Mouse (Mus musculus) heart, embryonic 14.5 days (tissue): ENCODE measurements around the gene Fgfr2. TPM values are rescaled to one million over a fixed set of nuclear protein-coding genes. Genes with fewer than 3 reads are reported as not detected.
"Not testable (repeated sequence)": the region's sequence is repeated elsewhere in the genome, so short reads cannot be mapped to it uniquely, and the experiment has no call there.

Source experiments
- ATAC-seq: fragments of 200-750 bp; cut with Nextera tagmentation; 2 replicates; pipeline ENCODE4 v1.8.0; 2017; ENCODE audit warnings: low read depth, moderate TSS enrichment; ENCODE audit not compliant: insufficient number of reproducible peaks, insufficient read depth, low FRiP score
- H3K27ac ChIP-seq, 2 experiments: fragments of 200-500 bp in 1 of 2; fragments of 300-500 bp in 1 of 2; sonication (generic) in 1 of 2; replicated peaks in 1 of 2; 2 replicates each; pipeline ENCODE4 v1.5.1; 2012 to 2014; ENCODE audit warnings: low read depth in 2 of 2, low read length in 2 of 2, control low read depth in 1 of 2, mild to moderate bottlenecking in 1 of 2, mixed read lengths in 1 of 2; ENCODE audit not compliant: control insufficient read depth in 1 of 2, insufficient read depth in 1 of 2
- H3K27me3 ChIP-seq: fragments of 300-500 bp; sonication (generic); 2 replicates; pipeline ENCODE4 v1.6.1; 2014; ENCODE audit warnings: mild to moderate bottlenecking, low read length, control low read depth; ENCODE audit not compliant: control insufficient read depth, insufficient read depth
- H3K36me3 ChIP-seq: fragments of 300-500 bp; sonication (generic); 2 replicates; pipeline ENCODE4 v1.6.1; 2014; ENCODE audit warnings: mild to moderate bottlenecking, control low read depth, low read length, mixed read lengths; ENCODE audit not compliant: control insufficient read depth, insufficient read depth
- H3K4me1 ChIP-seq, 2 experiments: fragments of 200-500 bp in 1 of 2; fragments of 300-500 bp in 1 of 2; sonication (generic) in 1 of 2; 2 replicates each; pipeline ENCODE4 v1.6.1; 2012 to 2014; ENCODE audit warnings: low read length in 2 of 2, control low read depth in 1 of 2, mixed read lengths in 1 of 2; ENCODE audit not compliant: control insufficient read depth in 2 of 2, insufficient read depth in 2 of 2
- H3K4me2 ChIP-seq: fragments of 300-500 bp; sonication (generic); 2 replicates; pipeline ENCODE4 v1.6.1; 2014; ENCODE audit warnings: mild to moderate bottlenecking, low read length
- H3K4me3 ChIP-seq, 2 experiments: fragments of 200-500 bp in 1 of 2; fragments of 300-500 bp in 1 of 2; sonication (generic) in 1 of 2; 2 replicates each; pipeline ENCODE4 v1.5.1; 2012 to 2014; ENCODE audit warnings: low read length in 2 of 2, mild to moderate bottlenecking in 2 of 2, control low read depth in 1 of 2, low read depth in 1 of 2, moderate library complexity in 1 of 2; ENCODE audit not compliant: control insufficient read depth in 1 of 2, insufficient read depth in 1 of 2
- H3K9ac ChIP-seq: fragments of 300-500 bp; sonication (generic); 2 replicates; pipeline ENCODE4 v1.6.1; 2014; ENCODE audit warnings: mild to moderate bottlenecking, low read length
- H3K9me3 ChIP-seq: fragments of 300-500 bp; sonication (generic); 2 replicates; pipeline ENCODE4 v1.6.1; 2016; ENCODE audit warnings: low read length, control low read depth; ENCODE audit not compliant: control insufficient read depth
- WGBS: fragments of 180-500 bp; shearing (Covaris S2); extraction: QIAGEN DNeasy Blood & Tissue Kit; methylation state at CpG from one replicate; pipeline ENCODE4 v1.1.7; 2014; 5-methylcytosine and 5-hydroxymethylcytosine counted together
- polyA plus RNA-seq: library from polyadenylated mRNA; unstranded; fragments of >200 nt; fragmentation: Nextera tagmentation; extraction: Ambion mirVana; gene quantifications from 2 replicates; pipeline ENCODE4 v1.2.1, GENCODE M21; 2014

The Fgfr2 gene
- polyA plus RNA-seq, 1 experiment from 2014 or later = 22.4 TPM

DNA sequence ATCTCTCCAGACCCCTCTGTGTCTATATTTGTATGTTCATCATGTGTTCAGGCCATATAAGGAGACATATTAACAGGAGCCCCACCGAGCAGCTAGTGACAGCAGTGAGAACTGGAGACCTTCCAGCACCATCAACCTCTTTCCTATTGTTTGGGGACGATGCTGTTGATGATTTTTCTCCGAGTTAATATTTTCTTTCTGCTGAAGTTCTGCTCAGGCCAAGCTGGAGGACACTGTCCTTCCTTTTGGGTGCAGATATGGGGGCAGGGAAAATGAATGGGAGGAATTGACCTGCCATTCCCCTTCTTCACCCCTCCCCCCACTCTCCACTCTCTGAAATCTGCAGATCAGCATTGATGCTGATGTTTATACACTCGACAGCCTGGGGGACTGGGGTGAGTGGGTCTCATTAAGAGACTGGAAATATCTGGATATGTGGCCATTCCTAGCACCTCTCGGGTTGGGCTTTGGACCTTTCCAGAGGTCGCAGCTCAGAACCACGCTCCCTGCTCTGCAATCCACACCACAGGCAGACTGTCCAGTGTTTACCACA, 2454.3 kb downstream of the Fgfr2 start:
- WGBS = 5% methylated on average over 7 of the region's 7 CpGs
- Histone ChIP-seq H3K4me3 (no peak overlapping the region), H3K27me3 (no peaks in the 10 kb centered on the region), H3K36me3 (peaks cover 25% of the 10 kb centered on the region), H3K9me3 (peaks cover 4% of the 10 kb centered on the region; the same call in 1 of the 2 replicates), H3K9ac (peak overlapping the region; percentile 55), H3K4me1 (peaks cover 49 to 69% of the 10 kb centered on the region in 2 experiments), H3K27ac (peak overlapping the region; percentile 99), H3K4me2 (peak overlapping the region; percentile 51)
- peak; percentile 41; the same call in 1 of the 2 replicates for ATAC-seq

DNA sequence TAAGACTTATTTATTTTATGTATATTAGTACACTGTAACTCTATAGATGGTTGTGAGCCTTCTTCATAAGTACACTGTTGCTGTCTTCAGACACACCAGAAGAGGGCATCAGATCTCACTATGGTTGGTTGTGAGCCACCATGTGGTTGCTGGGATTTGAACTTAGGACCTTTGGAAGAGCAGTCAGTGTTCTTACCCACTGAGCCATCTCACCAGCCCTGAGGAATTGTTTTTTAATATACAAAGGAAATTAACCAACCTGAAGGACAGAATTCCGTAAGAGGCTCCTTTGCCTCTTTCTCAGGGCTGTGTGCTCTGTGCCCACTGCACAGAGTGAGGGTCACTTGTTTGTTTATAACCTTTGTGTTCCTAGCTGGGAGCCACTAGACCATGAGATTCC, 2455.1 kb downstream of the Fgfr2 start:
- H3K27me3 ChIP-seq, H3K9me3 ChIP-seq, ATAC-seq, H3K4me3 ChIP-seq: not testable (repeated sequence)
- H3K4me1 ChIP-seq = peaks cover 41 to 62% of the 10 kb centered on the region in 2 experiments
- 0 out of 2 replicates have a peak overlapping the region, but pooled peaks have one; percentile 51 for H3K4me2 ChIP-seq
- H3K36me3 ChIP-seq = peaks cover 33% of the 10 kb centered on the region
- H3K9ac ChIP-seq = peak overlapping the region; percentile 5; the same call in 1 of the 2 replicates
- 83% methylated on average over 1 of the region's 1 CpGs for WGBS
- H3K27ac ChIP-seq = peak overlapping the region; percentile 99

- H3K36me3 ChIP-seq = peaks cover 35% of the 10 kb centered on the region
These were observed 2457.8 kb downstream of the Fgfr2 start for GRCm38 (mm10) chr7:130665358-130665757.

GRCm38 (mm10) chr7:130664629-130665028, 2458.5 kb downstream of the Fgfr2 start:
- Histone ChIP-seq H3K27ac (no peak overlapping the region), H3K9me3 (peaks cover 9% of the 10 kb centered on the region), H3K36me3 (peaks cover 35% of the 10 kb centered on the region), H3K4me2 (no peak overlapping the region), H3K9ac (no peak overlapping the region), H3K4me1 (peaks cover 21 to 53% of the 10 kb centered on the region in 2 experiments), H3K27me3 (no peaks in the 10 kb centered on the region), H3K4me3 (no peak overlapping the region)
- WGBS = 87% methylated on average over 5 of the region's 5 CpGs
- ATAC-seq = no peak

More at GRCm38 (mm10) chr7:130665358-130665757, 2457.8 kb downstream of the Fgfr2 start:
- Histone ChIP-seq H3K4me2 (no peak overlapping the region), H3K27ac (no peak overlapping the region), H3K9me3 (peaks cover 9% of the 10 kb centered on the region), H3K9ac (no peak overlapping the region), H3K4me3 (no peak overlapping the region), H3K27me3 (no peaks in the 10 kb centered on the region), H3K4me1 (peaks cover 27 to 55% of the 10 kb centered on the region in 2 experiments)
- no peak for ATAC-seq
- WGBS = 93% methylated on average over 9 of the region's 9 CpGs

GRCm38 (mm10) chr7:130664037-130664436, 2459.1 kb downstream of the Fgfr2 start:
- H3K9me3 ChIP-seq = peaks cover 9% of the 10 kb centered on the region
- H3K4me2 ChIP-seq = no peak overlapping the region
- no peak overlapping the region for H3K27ac ChIP-seq
- no peak overlapping the region for H3K4me3 ChIP-seq
- 88% methylated on average over 5 of the region's 5 CpGs for WGBS
- H3K9ac ChIP-seq = no peak overlapping the region
- ATAC-seq = no peak
- peaks cover 16 to 47% of the 10 kb centered on the region in 2 experiments for H3K4me1 ChIP-seq
- peaks cover 35% of the 10 kb centered on the region for H3K36me3 ChIP-seq
- no peaks in the 10 kb centered on the region for H3K27me3 ChIP-seq

- Histone ChIP-seq H3K9ac (no peak overlapping the region), H3K9me3 (peaks cover 9% of the 10 kb centered on the region), H3K36me3 (peaks cover 35% of the 10 kb centered on the region), H3K27ac (peak overlapping the region in 1 of 2 experiments; percentile 28; a peak in 2 of 4 replicates), H3K4me1 (peaks cover 16 to 40% of the 10 kb centered on the region in 2 experiments), H3K27me3 (no peaks in the 10 kb centered on the region), H3K4me3 (no peak overlapping the region), H3K4me2 (no peak overlapping the region)
- no peak for ATAC-seq
- 51% methylated on average over 4 of the region's 4 CpGs for WGBS
These were observed 2460.3 kb downstream of the Fgfr2 start for GRCm38 (mm10) chr7:130662869-130663268.

DNA sequence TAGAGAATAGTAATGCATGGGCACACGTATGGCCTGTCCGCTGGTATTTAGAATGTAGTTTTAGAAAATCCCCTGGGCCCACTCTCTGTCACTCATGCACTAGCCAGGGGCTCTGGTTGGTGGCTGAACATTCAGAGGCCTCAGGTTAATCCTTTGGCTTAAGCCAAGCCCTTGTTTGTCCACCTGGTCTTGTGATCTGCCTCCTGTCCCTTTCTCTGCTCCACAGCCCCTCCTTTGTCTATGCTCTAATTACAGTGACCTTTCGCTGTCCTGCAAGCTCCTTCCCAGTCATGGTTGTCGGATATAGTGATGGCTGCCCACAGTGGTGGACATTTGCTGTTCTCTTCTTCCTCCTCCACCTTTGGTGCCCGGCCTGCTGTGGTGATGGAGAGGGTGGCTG, 2460.9 kb downstream of the Fgfr2 start:
- Histone ChIP-seq H3K36me3 (peaks cover 35% of the 10 kb centered on the region), H3K9me3 (peaks cover 9% of the 10 kb centered on the region), H3K9ac (peak overlapping the region; percentile 52), H3K4me1 (peaks cover 18 to 42% of the 10 kb centered on the region in 2 experiments), H3K4me3 (no peak overlapping the region), H3K27me3 (no peaks in the 10 kb centered on the region), H3K27ac (peak overlapping the region; percentile 15 to 42; a peak in 3 of 4 replicates), H3K4me2 (no peak overlapping the region)
- 77% methylated on average over 5 of the region's 5 CpGs for WGBS
- ATAC-seq = no peak

- Histone ChIP-seq H3K36me3 (peaks cover 13% of the 10 kb centered on the region), H3K27me3 (no peaks in the 10 kb centered on the region), H3K9ac (no peak overlapping the region), H3K4me3 (no peak overlapping the region), H3K4me2 (no peak overlapping the region), H3K4me1 (peaks cover 43 to 67% of the 10 kb centered on the region in 2 experiments), H3K9me3 (peaks cover 5% of the 10 kb centered on the region), H3K27ac (no peak overlapping the region)
- WGBS = 90% methylated on average over 5 of the region's 5 CpGs
- ATAC-seq = no peak
These were observed 2464.0 kb downstream of the Fgfr2 start for GRCm38 (mm10) chr7:130659129-130659528.
